Mouse (Mus musculus) stomach, embryonic 16.5 days (tissue): ENCODE measurements at regions not wholly inside any gene's neighbourhood (a gene's known extent, or its start where the extent isn't known, plus 50 kb on each side); places are given as distances from the start of the nearest gene placed in this dataset.

Experiments used
- ATAC-seq: fragments of 200-750 bp; cut with Nextera tagmentation; 2 replicates; pipeline ENCODE4 v1.8.0; 2017; ENCODE audit warnings: moderate number of reproducible peaks, moderate TSS enrichment; ENCODE audit not compliant: insufficient read depth, low FRiP score
- H3K27ac ChIP-seq: fragments of 300-500 bp; sonication (generic); 2 replicates; pipeline ENCODE4 v1.5.1; 2014; ENCODE audit warnings: low read length
- H3K27me3 ChIP-seq: fragments of 300-500 bp; sonication (generic); 2 replicates; pipeline ENCODE4 v1.6.1; 2014; ENCODE audit warnings: low read length, control low read depth, mixed read lengths; ENCODE audit not compliant: control insufficient read depth, insufficient read depth
- H3K36me3 ChIP-seq: fragments of 300-500 bp; sonication (generic); 2 replicates; pipeline ENCODE4 v1.6.1; 2014; ENCODE audit warnings: low read length; ENCODE audit not compliant: control insufficient read depth, insufficient read depth
- H3K4me1 ChIP-seq: fragments of 300-500 bp; sonication (generic); 2 replicates; pipeline ENCODE4 v1.6.1; 2014; ENCODE audit warnings: low read length, control low read depth, mixed read lengths; ENCODE audit not compliant: control insufficient read depth, insufficient read depth
- H3K4me2 ChIP-seq: fragments of 300-500 bp; sonication (generic); 2 replicates; pipeline ENCODE4 v1.6.1; 2014; ENCODE audit warnings: low read depth, low read length, mixed read lengths
- H3K4me3 ChIP-seq: fragments of 300-500 bp; sonication (generic); replicated peaks from 2 replicates; pipeline ENCODE4 v1.5.1; 2014; ENCODE audit warnings: mild to moderate bottlenecking, low read length
- H3K9ac ChIP-seq: fragments of 300-500 bp; sonication (generic); 2 replicates; pipeline ENCODE4 v1.6.1; 2014; ENCODE audit warnings: low read length
- H3K9me3 ChIP-seq: fragments of 300-500 bp; sonication (generic); replicated peaks from 2 replicates; pipeline ENCODE4 v1.6.1; 2016; ENCODE audit warnings: low read length, control low read depth; ENCODE audit not compliant: control insufficient read depth
- WGBS: fragments of 180-500 bp; shearing (Covaris S2); extraction: QIAGEN DNeasy Blood & Tissue Kit; methylation state at CpG from one replicate; pipeline ENCODE4 v1.1.7; 2014; 5-methylcytosine and 5-hydroxymethylcytosine counted together

- Histone ChIP-seq H3K9me3 (no peaks in the 10 kb centered on the region), H3K27ac (no peak overlapping the region), H3K36me3 (no peaks in the 10 kb centered on the region), H3K4me1 (no peaks in the 10 kb centered on the region), H3K9ac (no peak overlapping the region), H3K4me2 (no peak overlapping the region), H3K4me3 (no peak overlapping the region), H3K27me3 (no peaks in the 10 kb centered on the region)
- no peak for ATAC-seq
- WGBS: 46% methylated on average over 3 of the region's 3 CpGs
Observed at GRCm38 (mm10) chr16:84661879-84662278, 73.7 kb downstream of the Mrpl39 start.

GRCm38 (mm10) chr16:84663581-84663980, 72.0 kb downstream of the Mrpl39 start:
- WGBS: 64% methylated on average over 4 of the region's 4 CpGs
- Histone ChIP-seq H3K4me1 (no peaks in the 10 kb centered on the region), H3K4me3 (no peak overlapping the region), H3K9ac (no peak overlapping the region), H3K27ac (no peak overlapping the region), H3K36me3 (no peaks in the 10 kb centered on the region), H3K9me3 (no peaks in the 10 kb centered on the region), H3K4me2 (no peak overlapping the region), H3K27me3 (no peaks in the 10 kb centered on the region)
- no peak for ATAC-seq
